Mouse (Mus musculus) bone marrow, adult 2 months (tissue): ENCODE results near the gene Scgb1c1.

Source experiments
- CTCF ChIP-seq: fragments of 200-500 bp; IDR thresholded peaks from 2 replicates; pipeline ENCODE4 v1.5.1; 2011; ENCODE audit warnings: low read length, control low read depth; ENCODE audit not compliant: control insufficient read depth, insufficient read depth
- POLR2A ChIP-seq: fragments of 200-500 bp; IDR thresholded peaks from 2 replicates; pipeline ENCODE4 v1.6.1; 2011; ENCODE audit warnings: low read depth, mild to moderate bottlenecking, control low read depth, low read length, borderline replicate concordance; ENCODE audit not compliant: control insufficient read depth

- TF ChIP-seq CTCF (no peak), POLR2A (no peak)
Measured at GRCm38 (mm10) chr7:140820173-140820572, 25.2 kb upstream of the Scgb1c1 start.
